Mouse (Mus musculus) fibroblast of lung, adult 2 months (primary cell): ENCODE results near the gene Moap1.

Source experiments
- DNase-seq: peaks from one replicate; pipeline ENCODE4 v3.0.0-alpha.2; 2011; ENCODE audit warnings: low read depth

Gene Moap1

GRCm38 (mm10) chr12:102740285-102740684 is 3.2 kb downstream of the Moap1 start:
- no peak for DNase-seq

- no peak for DNase-seq
Measured at GRCm38 (mm10) chr12:102739096-102739495, 4.4 kb downstream of the Moap1 start.

GRCm38 (mm10) chr12:102733381-102733780 is 10.1 kb downstream of the Moap1 start:
- no peak for DNase-seq

GRCm38 (mm10) chr12:102730798-102731619 is 12.5 kb downstream of the Moap1 start:
- DNase-seq = no peak

GRCm38 (mm10) chr12:102729855-102730797 is 13.3 kb downstream of the Moap1 start:
- DNase-seq = no peak

- DNase-seq = no peak
Measured at GRCm38 (mm10) chr12:102725761-102726175, 17.7 kb downstream of the Moap1 start.

GRCm38 (mm10) chr12:102725146-102725545 is 18.3 kb downstream of the Moap1 start:
- no peak for DNase-seq

GRCm38 (mm10) chr12:102723861-102724260 is 19.6 kb downstream of the Moap1 start:
- DNase-seq = no peak

- DNase-seq = no peak
Measured at GRCm38 (mm10) chr12:102722966-102723365, 20.5 kb downstream of the Moap1 start.

GRCm38 (mm10) chr12:102722451-102722850 is 21.0 kb downstream of the Moap1 start:
- DNase-seq = no peak

- DNase-seq = no peak
Measured at GRCm38 (mm10) chr12:102719552-102720315, 23.7 kb downstream of the Moap1 start.

- no peak for DNase-seq
Measured at GRCm38 (mm10) chr12:102714654-102715395, 28.6 kb downstream of the Moap1 start.

GRCm38 (mm10) chr12:102714116-102714515 is 29.3 kb downstream of the Moap1 start:
- DNase-seq = no peak

- DNase-seq = no peak
Measured at GRCm38 (mm10) chr12:102713153-102713865, 30.2 kb downstream of the Moap1 start.

- no peak for DNase-seq
Measured at GRCm38 (mm10) chr12:102710851-102711375, 32.5 kb downstream of the Moap1 start.

GRCm38 (mm10) chr12:102709896-102710295 is 33.6 kb downstream of the Moap1 start:
- DNase-seq = no peak

GRCm38 (mm10) chr12:102708220-102708619 is 35.2 kb downstream of the Moap1 start:
- DNase-seq = no peak

GRCm38 (mm10) chr12:102706833-102707463 is 36.5 kb downstream of the Moap1 start:
- no peak for DNase-seq

GRCm38 (mm10) chr12:102705906-102706640 is 37.4 kb downstream of the Moap1 start:
- no peak for DNase-seq
